Mouse (Mus musculus): Measurements from ENCODE around the gene Coa6.
"Not testable (repeated sequence)": the region's sequence is repeated elsewhere in the genome, so short reads cannot be mapped to it uniquely, and the experiment has no call there.

Coa6 gene

GRCm38 (mm10) chr8:126422174-126422919 lies at the start of gene Coa6:
Coa6 (plus strand) TSS chr8:126422515.
- DNase-seq = peak; percentile 98

- no peak for DNase-seq
These were observed 42.7 kb upstream of the Coa6 start for GRCm38 (mm10) chr8:126379580-126379979.

GRCm38 (mm10) chr8:126380141-126380540 lies 42.2 kb upstream of the Coa6 start:
- no peak for DNase-seq

- no peak for DNase-seq
These were observed 41.0 kb upstream of the Coa6 start for GRCm38 (mm10) chr8:126381299-126381698.

GRCm38 (mm10) chr8:126382216-126382615 lies 40.1 kb upstream of the Coa6 start:
- no peak for DNase-seq

GRCm38 (mm10) chr8:126382749-126383148 lies 39.6 kb upstream of the Coa6 start:
- peak; percentile 33 for DNase-seq

GRCm38 (mm10) chr8:126387566-126387965 lies 34.7 kb upstream of the Coa6 start:
- no peak for DNase-seq

- DNase-seq = no peak
These were observed 30.8 kb upstream of the Coa6 start for GRCm38 (mm10) chr8:126391541-126391940.

- DNase-seq = no peak
These were observed 26.9 kb upstream of the Coa6 start for GRCm38 (mm10) chr8:126395386-126395785.

GRCm38 (mm10) chr8:126395917-126396316 lies 26.4 kb upstream of the Coa6 start:
- DNase-seq = peak; percentile 27

GRCm38 (mm10) chr8:126398349-126398748 lies 24.0 kb upstream of the Coa6 start:
- no peak for DNase-seq

- DNase-seq = not testable (repeated sequence)
These were observed 17.8 kb upstream of the Coa6 start for GRCm38 (mm10) chr8:126404550-126404949.

- no peak for DNase-seq
These were observed 17.3 kb upstream of the Coa6 start for GRCm38 (mm10) chr8:126405030-126405429.

GRCm38 (mm10) chr8:126420834-126421233 lies 1.5 kb upstream of the Coa6 start:
- no peak for DNase-seq

GRCm38 (mm10) chr8:126422920-126423300 lies 595 bp downstream of the Coa6 start:
- peak; percentile 35 for DNase-seq

- no peak for DNase-seq
These were observed 1.8 kb downstream of the Coa6 start for GRCm38 (mm10) chr8:126424163-126424562.

- no peak for DNase-seq
These were observed 2.6 kb downstream of the Coa6 start for GRCm38 (mm10) chr8:126424946-126425345.

GRCm38 (mm10) chr8:126429635-126430034 lies 7.3 kb downstream of the Coa6 start:
- peak; percentile 52 for DNase-seq

GRCm38 (mm10) chr8:126433827-126434226 lies 11.5 kb downstream of the Coa6 start:
- peak; percentile 86 for DNase-seq

GRCm38 (mm10) chr8:126438937-126439336 lies 16.6 kb downstream of the Coa6 start:
- no peak for DNase-seq

- DNase-seq = no peak
These were observed 28.8 kb downstream of the Coa6 start for GRCm38 (mm10) chr8:126451158-126451557.

GRCm38 (mm10) chr8:126455383-126455782 lies 33.1 kb downstream of the Coa6 start:
- DNase-seq = no peak

- DNase-seq = no peak
These were observed 38.0 kb downstream of the Coa6 start for GRCm38 (mm10) chr8:126460274-126460673.

- DNase-seq = no peak
These were observed 39.4 kb downstream of the Coa6 start for GRCm38 (mm10) chr8:126461735-126462134.

GRCm38 (mm10) chr8:126464071-126464470 lies 41.8 kb downstream of the Coa6 start:
- no peak for DNase-seq

All from right cerebral cortex, adult 18-20 months (tissue).